Mouse (Mus musculus) heart, embryonic 11.5 days (tissue): ENCODE data around the gene Slc22a3. TPM values are rescaled to one million over a fixed set of nuclear protein-coding genes. Genes with fewer than 3 reads are reported as not detected.

Source experiments
- ATAC-seq: fragments of 200-750 bp; cut with Nextera tagmentation; replicated peaks from 2 replicates; pipeline ENCODE4 v1.8.0; 2017; ENCODE audit warnings: moderate library complexity; ENCODE audit not compliant: insufficient number of reproducible peaks, low FRiP score, low TSS enrichment
- H3K27ac ChIP-seq: fragments of 300-500 bp; sonication (generic); 2 replicates; pipeline ENCODE4 v1.5.1; 2014; ENCODE audit warnings: mild to moderate bottlenecking, low read depth, low read length
- H3K27me3 ChIP-seq: fragments of 300-500 bp; sonication (generic); 2 replicates; pipeline ENCODE4 v1.6.1; 2014; ENCODE audit warnings: mild to moderate bottlenecking, low read length, mixed read lengths; ENCODE audit not compliant: control insufficient read depth, insufficient read depth
- H3K36me3 ChIP-seq: fragments of 300-500 bp; sonication (generic); 2 replicates; pipeline ENCODE4 v1.6.1; 2014; ENCODE audit warnings: mild to moderate bottlenecking, low read length, moderate library complexity, mixed read lengths; ENCODE audit not compliant: control insufficient read depth, insufficient read depth
- H3K4me1 ChIP-seq: fragments of 300-500 bp; sonication (generic); 2 replicates; pipeline ENCODE4 v1.6.1; 2014; ENCODE audit warnings: low read length; ENCODE audit not compliant: control insufficient read depth, insufficient read depth
- H3K4me2 ChIP-seq: fragments of 300-500 bp; sonication (generic); 2 replicates; pipeline ENCODE4 v1.6.1; 2014; ENCODE audit warnings: mild to moderate bottlenecking, moderate library complexity
- H3K4me3 ChIP-seq: fragments of 300-500 bp; sonication (generic); 2 replicates; pipeline ENCODE4 v1.5.1; 2014; ENCODE audit warnings: low read depth, low read length
- H3K9ac ChIP-seq: fragments of 300-500 bp; sonication (generic); 2 replicates; pipeline ENCODE4 v1.6.1; 2014; ENCODE audit warnings: mild to moderate bottlenecking, low read depth, low read length, moderate library complexity
- H3K9me3 ChIP-seq: fragments of 300-500 bp; sonication (generic); replicated peaks from 2 replicates; pipeline ENCODE4 v1.6.1; 2016; ENCODE audit warnings: low read length; ENCODE audit not compliant: control insufficient read depth
- WGBS: fragments of 180-500 bp; shearing (Covaris S2); extraction: QIAGEN DNeasy Blood & Tissue Kit; methylation state at CpG from one replicate; pipeline ENCODE4 v1.1.7; 2014; ENCODE audit not compliant: insufficient replicate concordance; 5-methylcytosine and 5-hydroxymethylcytosine counted together
- polyA plus RNA-seq: library from polyadenylated mRNA; unstranded; fragments of >200 nt; fragmentation: Nextera tagmentation; extraction: Ambion mirVana; gene quantifications from 2 replicates; pipeline ENCODE4 v1.2.1, GENCODE M21; 2014

Gene Slc22a3
- polyA plus RNA-seq, 1 experiment from 2014 or later = 0.53 TPM

DNA sequence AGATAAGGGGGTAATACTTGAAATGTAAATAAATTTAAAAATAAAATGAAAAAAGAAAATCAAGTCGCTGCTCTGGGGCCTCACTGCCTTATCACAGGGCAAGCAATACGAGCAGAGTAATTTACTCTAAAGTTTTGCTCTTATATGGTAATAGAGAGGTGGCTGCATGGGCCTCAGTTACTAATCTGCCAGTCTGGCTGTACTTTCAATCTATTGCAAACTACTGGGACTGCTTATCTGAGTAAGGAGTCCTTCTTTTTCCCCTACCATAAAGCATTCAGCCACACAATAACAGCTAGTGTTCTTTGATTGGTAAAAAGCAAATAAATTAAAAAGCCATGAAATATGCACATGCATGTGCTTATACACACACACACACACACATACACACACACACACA lies 125.9 kb downstream of the Slc22a3 start:
- 70% methylated on average over 2 of the region's 2 CpGs for WGBS

DNA sequence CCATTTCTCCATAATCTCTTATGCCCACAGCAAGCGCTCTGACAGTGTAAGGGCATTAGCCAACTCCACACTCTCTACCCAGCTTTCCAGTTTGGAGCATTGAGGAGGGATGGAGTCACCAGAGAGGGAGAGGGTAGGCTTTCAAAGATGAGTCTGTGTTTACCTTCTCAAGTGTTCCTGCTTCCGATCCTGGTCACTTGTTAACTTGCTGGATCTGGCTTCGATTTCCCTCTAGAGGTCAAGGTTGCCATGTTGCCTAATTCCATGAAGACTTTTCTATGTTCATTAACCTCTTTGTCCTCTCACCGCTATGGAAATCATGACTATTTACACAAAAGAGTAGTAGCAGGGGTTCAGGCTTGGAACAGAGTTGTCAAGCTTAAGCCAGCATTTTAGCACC lies 127.2 kb downstream of the Slc22a3 start:
- no peak overlapping the region for H3K27ac ChIP-seq
- H3K27me3 ChIP-seq = no peaks in the 10 kb centered on the region
- WGBS = 77% methylated on average over 4 of the region's 4 CpGs
- no peak overlapping the region for H3K9ac ChIP-seq
- no peak overlapping the region for H3K4me2 ChIP-seq
- no peaks in the 10 kb centered on the region for H3K36me3 ChIP-seq
- H3K9me3 ChIP-seq = no peaks in the 10 kb centered on the region
- H3K4me3 ChIP-seq = no peak overlapping the region
- ATAC-seq = no peak
- H3K4me1 ChIP-seq = no peaks in the 10 kb centered on the region

More for the DNA sequence above, 125.9 kb downstream of the Slc22a3 start:
- Histone ChIP-seq H3K4me2 (no peak overlapping the region), H3K9me3 (no peaks in the 10 kb centered on the region), H3K27me3 (no peaks in the 10 kb centered on the region), H3K4me3 (no peak overlapping the region), H3K4me1 (no peaks in the 10 kb centered on the region), H3K9ac (no peak overlapping the region), H3K36me3 (no peaks in the 10 kb centered on the region), H3K27ac (no peak overlapping the region)
- no peak for ATAC-seq

- H3K27ac ChIP-seq = no peak within 1 kb of the TSS
- no peaks in the 10 kb centered on the region for H3K27me3 ChIP-seq
- no peak for ATAC-seq
- no peaks in the 10 kb centered on the region for H3K4me1 ChIP-seq
- H3K9ac ChIP-seq = no peak within 1 kb of the TSS
- WGBS = 85% methylated on average over 11 of the region's 11 CpGs
- H3K4me2 ChIP-seq = no peak within 1 kb of the TSS
- H3K9me3 ChIP-seq = no peaks in the 10 kb centered on the region
- H3K36me3 ChIP-seq = no peaks in the 10 kb centered on the region
- H3K4me3 ChIP-seq = no peak within 1 kb of the TSS
These were observed 129.4 kb downstream of the Slc22a3 start, which contains the start of gene Plg for GRCm38 (mm10) chr17:12377981-12378705. Gene Plg (plus strand): TSS chr17:12378608.

GRCm38 (mm10) chr17:12373601-12374144 lies 133.8 kb downstream of the Slc22a3 start:
- no peak overlapping the region for H3K4me3 ChIP-seq
- no peaks in the 10 kb centered on the region for H3K27me3 ChIP-seq
- H3K4me2 ChIP-seq = no peak overlapping the region
- H3K36me3 ChIP-seq = no peaks in the 10 kb centered on the region
- no peak overlapping the region for H3K9ac ChIP-seq
- no peak overlapping the region for H3K27ac ChIP-seq
- no peaks in the 10 kb centered on the region for H3K9me3 ChIP-seq
- ATAC-seq = no peak
- peaks cover 3% of the 10 kb centered on the region; the same call in 1 of the 2 replicates for H3K4me1 ChIP-seq
- WGBS = 45% methylated on average over 3 of the region's 3 CpGs

- WGBS = 29% methylated on average over 4 of the region's 4 CpGs
- Histone ChIP-seq H3K36me3 (no peaks in the 10 kb centered on the region), H3K27ac (no peak overlapping the region), H3K9ac (no peak overlapping the region), H3K9me3 (no peaks in the 10 kb centered on the region), H3K4me2 (peak overlapping the region; percentile 42), H3K4me1 (peaks cover 3% of the 10 kb centered on the region; the same call in 1 of the 2 replicates), H3K4me3 (no peak overlapping the region), H3K27me3 (no peaks in the 10 kb centered on the region)
- ATAC-seq = no peak
These were observed 135.5 kb downstream of the Slc22a3 start for GRCm38 (mm10) chr17:12372021-12372420.

GRCm38 (mm10) chr17:12371310-12371925 lies 136.1 kb downstream of the Slc22a3 start:
- no peaks in the 10 kb centered on the region for H3K27me3 ChIP-seq
- peak overlapping the region; percentile 42 for H3K4me2 ChIP-seq
- no peak overlapping the region for H3K27ac ChIP-seq
- H3K9ac ChIP-seq = no peak overlapping the region
- WGBS = 34% methylated on average over 10 of the region's 10 CpGs
- no peaks in the 10 kb centered on the region for H3K9me3 ChIP-seq
- H3K4me3 ChIP-seq = no peak overlapping the region
- peaks cover 3% of the 10 kb centered on the region; the same call in 1 of the 2 replicates for H3K4me1 ChIP-seq
- no peak for ATAC-seq
- no peaks in the 10 kb centered on the region for H3K36me3 ChIP-seq

- Histone ChIP-seq H3K4me3 (no peak overlapping the region), H3K9me3 (no peaks in the 10 kb centered on the region), H3K4me2 (no peak overlapping the region), H3K9ac (no peak overlapping the region), H3K4me1 (peaks cover 3% of the 10 kb centered on the region; the same call in 1 of the 2 replicates), H3K36me3 (no peaks in the 10 kb centered on the region), H3K27ac (no peak overlapping the region), H3K27me3 (no peaks in the 10 kb centered on the region)
- ATAC-seq = no peak; the same call in 1 of the 2 replicates
- WGBS = 56% methylated on average over 4 of the region's 4 CpGs
These were observed 137.2 kb downstream of the Slc22a3 start for GRCm38 (mm10) chr17:12370289-12370688.

DNA sequence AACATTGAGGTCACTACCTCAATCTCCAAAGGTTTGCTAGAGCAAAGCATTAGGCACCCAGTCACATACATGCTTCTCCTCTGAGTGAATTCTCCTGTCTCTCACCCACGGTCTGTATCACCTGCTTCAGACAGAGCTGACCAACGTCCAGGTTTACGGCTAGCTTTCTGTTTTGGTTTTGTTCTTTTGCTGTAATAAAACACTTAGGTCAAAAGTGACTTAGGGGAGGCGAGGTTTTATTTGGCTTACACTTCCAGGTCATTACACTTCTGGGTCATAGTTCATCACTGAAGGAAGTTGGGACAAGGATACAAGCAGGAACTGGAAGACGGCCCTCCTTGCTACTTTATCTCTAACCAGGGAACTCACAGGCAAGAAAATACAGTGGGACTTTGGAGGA lies 138.1 kb downstream of the Slc22a3 start:
- Histone ChIP-seq H3K27ac (no peak overlapping the region), H3K36me3 (no peaks in the 10 kb centered on the region), H3K27me3 (no peaks in the 10 kb centered on the region), H3K4me3 (no peak overlapping the region), H3K9ac (no peak overlapping the region), H3K9me3 (no peaks in the 10 kb centered on the region), H3K4me1 (peaks cover 3% of the 10 kb centered on the region; the same call in 1 of the 2 replicates), H3K4me2 (no peak overlapping the region)
- ATAC-seq = no peak
- whole genome bisulfite sequencing = 59% methylated on average over 5 of the region's 5 CpGs
